In genomic region chr13:31408439-31409122, GRCm38 (mm10) we compare ENCODE assay signal across 12 mouse cellular contexts.
A peak's percentile ranks its signal among the peaks of the same experiment; 100 is the strongest.
DNase-seq lines count a peak whose midpoint lies in the region; ATAC-seq and TF ChIP-seq lines count a peak whose summit lies in the region.
"Had no signal": no experiment of that assay in that cellular context is flagged by ENCODE, and none has a peak within 500 bp of the region (broad histone marks: within the 10 kb centered on the region; RNA-seq: fewer than 3 reads in every experiment).

No protein-coding gene starts in this region.

- no peak for TF ChIP-seq CTCF in lung, embryonic 14.5 days (IDR thresholded peaks at IDR 0.05; ENCODE audit: low read depth)
- TF ChIP-seq CTCF in brain, embryonic 14.5 days (IDR thresholded peaks at IDR 0.05; ENCODE audit: borderline replicate concordance, extremely low read depth, insufficient read depth, insufficient read length) = no peak

- no peak for ATAC-seq in lung, embryonic 14.5 days (ENCODE audit: insufficient read depth)
- peak; percentile 94 for ATAC-seq in hindbrain, embryonic 13.5 days (ENCODE audit: low FRiP score)
- ATAC-seq in midbrain, embryonic 15.5 days (replicated peaks) = peak; percentile 97

- no peak overlapping the region for H3K27ac ChIP-seq in lung, embryonic 14.5 days (ENCODE audit: low read depth)
- H3K27ac ChIP-seq in hindbrain, embryonic 13.5 days = peak overlapping the region; percentile 52; the same call in 1 of the 2 replicates
- H3K27ac ChIP-seq in midbrain, embryonic 15.5 days = no peak overlapping the region
- H3K27ac ChIP-seq in heart, embryonic 10.5 days = no peak overlapping the region
- H3K27ac ChIP-seq: embryonic facial prominence, embryonic 12.5 days had no signal

- 0 out of 2 replicates have a peak overlapping the region, but pooled peaks have one; percentile 18 for H3K4me2 ChIP-seq in lung, embryonic 14.5 days
- H3K4me2 ChIP-seq in hindbrain, embryonic 13.5 days = peak overlapping the region; percentile 42
- H3K4me2 ChIP-seq in midbrain, embryonic 15.5 days = peak overlapping the region; percentile 37
- H3K4me2 ChIP-seq: embryonic facial prominence, embryonic 12.5 days had no signal

- H3K27me3 ChIP-seq in lung, embryonic 14.5 days (ENCODE audit: insufficient read depth, low read length) = no peaks in the 10 kb centered on the region
- no peaks in the 10 kb centered on the region for H3K27me3 ChIP-seq in hindbrain, embryonic 13.5 days
- no peaks in the 10 kb centered on the region for H3K27me3 ChIP-seq in midbrain, embryonic 15.5 days (replicated peaks)
- H3K27me3 ChIP-seq in heart, embryonic 10.5 days (ENCODE audit: insufficient read depth, poor library complexity, severe bottlenecking) = no peaks in the 10 kb centered on the region
- H3K27me3 ChIP-seq: embryonic facial prominence, embryonic 12.5 days had no signal

- no peaks in the 10 kb centered on the region for H3K36me3 ChIP-seq in lung, embryonic 14.5 days (ENCODE audit: insufficient read depth)
- H3K36me3 ChIP-seq in hindbrain, embryonic 13.5 days = no peaks in the 10 kb centered on the region
- no peaks in the 10 kb centered on the region for H3K36me3 ChIP-seq in midbrain, embryonic 15.5 days (replicated peaks)
- H3K36me3 ChIP-seq in heart, embryonic 10.5 days = no peaks in the 10 kb centered on the region
- H3K36me3 ChIP-seq: embryonic facial prominence, embryonic 12.5 days; G1E had no signal

- no peaks in the 10 kb centered on the region; the same call in 1 of the 2 replicates for H3K4me1 ChIP-seq in lung, embryonic 14.5 days (ENCODE audit: insufficient read depth)
- H3K4me1 ChIP-seq in hindbrain, embryonic 13.5 days (replicated peaks) = peaks cover 15% of the 10 kb centered on the region
- 0 out of 2 replicates have a peak, but pooled peaks cover 9% of the 10 kb centered on the region for H3K4me1 ChIP-seq in midbrain, embryonic 15.5 days
- no peaks in the 10 kb centered on the region for H3K4me1 ChIP-seq in heart, embryonic 10.5 days
- H3K4me1 ChIP-seq: embryonic facial prominence, embryonic 12.5 days had no signal

- WGBS in lung, embryonic 14.5 days = 35% methylated on average over 10 of the region's 10 CpGs
- WGBS in hindbrain, embryonic 13.5 days = 28% methylated on average over 10 of the region's 10 CpGs
- WGBS in midbrain, embryonic 15.5 days = 22% methylated on average over 10 of the region's 10 CpGs
- WGBS in heart, embryonic 10.5 days = 66% methylated on average over 10 of the region's 10 CpGs

- peak; percentile 48 for DNase-seq in lung, embryonic 14.5 days
- DNase-seq in lung, postnatal 25 days (ENCODE audit: low spot score) = no peak
- peak; percentile 93 for DNase-seq in brain, embryonic 14.5 days (ENCODE audit: low read depth)
- no peak for DNase-seq in ovary, adult 18-20 months (ENCODE audit: low spot score)
- DNase-seq in adrenal gland, adult (ENCODE audit: inconsistent age in 2 of 2, low spot score in 1 of 2) = no peak
- no peak for DNase-seq in heart, embryonic 10.5 days (ENCODE audit: low spot score)
- DNase-seq: heart, postnatal 14 days; kidney, postnatal 4 days had no signal

- H3K9me3 ChIP-seq in lung, embryonic 14.5 days (ENCODE audit: low read depth, low read length) = no peaks in the 10 kb centered on the region
- no peaks in the 10 kb centered on the region for H3K9me3 ChIP-seq in hindbrain, embryonic 13.5 days
- no peaks in the 10 kb centered on the region for H3K9me3 ChIP-seq in midbrain, embryonic 15.5 days
- no peaks in the 10 kb centered on the region for H3K9me3 ChIP-seq in heart, embryonic 10.5 days
- H3K9me3 ChIP-seq: embryonic facial prominence, embryonic 12.5 days; G1E had no signal

- no peak for TF ChIP-seq POLR2A in brain, embryonic 14.5 days (IDR thresholded peaks at IDR 0.05; ENCODE audit: borderline replicate concordance, extremely low read depth, insufficient read depth, insufficient read length, poor library complexity, severe bottlenecking)

- no peak overlapping the region for H3K9ac ChIP-seq in lung, embryonic 14.5 days
- H3K9ac ChIP-seq in hindbrain, embryonic 13.5 days = peak overlapping the region; percentile 26; the same call in 1 of the 2 replicates
- 0 out of 2 replicates have a peak overlapping the region, but pooled peaks have one; percentile 2 for H3K9ac ChIP-seq in midbrain, embryonic 15.5 days
- H3K9ac ChIP-seq: embryonic facial prominence, embryonic 12.5 days had no signal

- no peak overlapping the region for H3K4me3 ChIP-seq in lung, embryonic 14.5 days (ENCODE audit: low read depth, low read length)
- H3K4me3 ChIP-seq in hindbrain, embryonic 13.5 days = peak overlapping the region; percentile 17
- peak overlapping the region; percentile 6 for H3K4me3 ChIP-seq in midbrain, embryonic 15.5 days
- no peak overlapping the region for H3K4me3 ChIP-seq in heart, embryonic 10.5 days
- H3K4me3 ChIP-seq: embryonic facial prominence, embryonic 12.5 days had no signal

Comparison
In these comparisons a context has a peak if more than half of its experiments do, and no peak if none do; other contexts are left out.
1. DNase-seq: peak in lung, embryonic 14.5 days (single experiment) and brain, embryonic 14.5 days (single experiment); none in lung, postnatal 25 days (single experiment), ovary, adult 18-20 months (single experiment), adrenal gland, adult (0 of 2) and heart, embryonic 10.5 days (single experiment).
2. H3K4me3 ChIP-seq: peak in hindbrain, embryonic 13.5 days (single experiment) and midbrain, embryonic 15.5 days (single experiment); none in lung, embryonic 14.5 days (single experiment) and heart, embryonic 10.5 days (single experiment).
3. Peak in every context shown above with its lines, with median percentiles within 50 percentile points of each other: H3K4me2 ChIP-seq.